Mouse (Mus musculus) lung, adult 18-20 months (tissue): ENCODE data around the gene Smim24.

ENCODE experiments used
- DNase-seq, 2 experiments: peaks; one replicate each; pipeline ENCODE4 v3.0.0; 2022; ENCODE audit warnings: mixed read lengths in 2 of 2

The Smim24 gene

DNA sequence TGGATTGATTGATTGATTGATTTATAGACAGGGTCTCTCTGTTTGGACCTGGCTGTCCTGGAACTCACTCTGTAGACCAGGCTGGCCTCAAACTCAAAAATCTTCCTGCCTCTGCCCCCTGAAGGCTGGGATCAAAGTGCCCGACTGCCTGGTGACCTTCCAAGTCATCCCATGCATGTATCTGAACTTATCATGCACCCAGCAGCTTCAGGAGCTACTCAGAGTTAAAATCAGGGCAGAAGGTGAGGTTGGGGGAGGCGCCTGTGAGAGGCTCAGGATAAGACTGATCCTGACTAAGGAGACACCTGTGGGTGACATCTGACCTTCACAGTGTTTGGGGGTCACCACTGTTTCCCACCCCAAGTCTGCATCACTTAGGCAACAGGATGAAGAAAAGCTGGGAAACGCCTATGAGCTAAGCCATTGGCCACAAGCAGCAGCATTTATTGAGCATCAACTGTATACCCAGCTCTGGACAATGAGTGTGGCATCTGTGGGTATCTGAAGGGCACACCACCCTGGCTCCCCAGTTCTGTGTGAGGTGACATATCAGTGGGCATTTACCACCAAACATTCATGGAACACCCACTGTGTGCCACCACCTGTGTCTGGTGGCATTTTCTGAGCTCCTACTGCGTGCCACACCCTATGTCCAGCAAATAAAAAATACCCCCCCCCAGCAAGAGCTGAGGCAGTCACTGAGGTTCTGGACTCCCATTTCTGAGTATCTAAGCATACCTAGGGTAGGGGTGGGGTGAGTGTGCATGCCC, 30.8 kb downstream of the Smim24 start:
- DNase-seq: no peak

DNA sequence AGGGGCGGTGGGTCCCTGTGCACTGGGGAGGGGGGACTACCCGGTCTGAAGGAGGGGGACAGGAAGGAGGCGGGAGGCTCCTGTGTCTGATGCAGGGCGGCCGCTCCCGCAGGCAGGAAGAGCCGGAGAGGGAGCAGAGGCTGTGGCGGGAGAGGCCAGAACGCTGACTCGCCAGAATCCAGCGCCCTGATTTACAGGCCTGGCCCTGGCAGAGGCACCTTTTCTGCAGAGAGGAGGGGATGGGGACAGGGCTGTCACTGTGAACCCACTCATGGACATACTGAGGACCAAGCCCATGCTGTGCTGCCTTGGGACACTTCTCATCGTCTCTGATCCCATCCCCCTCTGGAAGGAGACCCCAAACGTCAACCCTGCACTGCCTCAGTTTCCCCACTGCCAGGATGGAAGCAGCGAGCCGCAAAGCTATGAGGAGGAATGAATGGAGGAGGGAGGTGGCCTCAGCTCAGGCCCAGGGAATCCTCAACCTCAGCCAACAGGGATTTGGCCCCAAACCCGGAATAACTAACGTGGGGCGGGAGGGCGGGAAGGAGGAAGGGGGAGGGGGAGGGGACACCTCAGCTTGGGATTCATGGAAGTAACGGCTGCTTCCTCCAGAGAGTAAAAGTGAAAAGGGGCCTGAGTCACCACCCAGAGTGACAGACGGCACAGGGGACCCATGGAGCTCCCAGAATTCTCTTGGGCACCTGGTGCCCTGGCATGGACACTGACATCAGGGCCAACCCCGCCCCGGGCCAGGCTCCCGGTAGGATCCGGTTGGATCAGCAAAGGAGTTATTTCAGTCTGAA, 31.6 kb downstream of the Smim24 start:
- peak; percentile 48 to 66 for DNase-seq

DNA sequence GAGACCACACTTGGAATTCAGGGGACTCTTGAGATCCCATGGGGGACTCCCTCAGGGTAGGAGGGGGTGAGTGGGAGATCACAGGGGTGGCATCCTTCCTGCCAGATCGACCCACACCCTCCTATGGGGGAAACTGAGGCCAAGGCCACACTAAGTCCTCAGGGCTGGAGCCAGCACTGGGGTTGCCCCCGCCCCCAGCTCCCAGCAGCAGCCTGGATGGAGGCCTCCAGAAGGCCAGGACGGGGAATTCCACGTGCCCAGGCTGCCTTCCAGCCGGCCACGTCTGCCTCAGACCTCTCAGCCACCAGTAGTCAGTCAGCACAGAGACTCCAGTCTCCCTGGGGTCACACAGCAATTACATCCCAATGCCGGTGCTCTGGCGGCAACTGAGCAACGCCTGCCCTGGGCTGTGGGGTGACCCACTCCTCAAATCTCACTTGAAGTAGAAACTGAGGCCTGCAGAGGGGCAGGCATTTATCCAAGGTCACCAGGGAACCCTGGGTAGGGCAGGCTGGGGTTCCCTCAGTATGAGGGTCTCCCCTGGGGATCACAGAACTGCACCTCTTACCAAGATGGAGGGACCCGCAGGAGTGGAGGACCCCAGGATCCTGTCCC, 32.5 kb downstream of the Smim24 start:
- peak; percentile 17 to 23 for DNase-seq

DNA sequence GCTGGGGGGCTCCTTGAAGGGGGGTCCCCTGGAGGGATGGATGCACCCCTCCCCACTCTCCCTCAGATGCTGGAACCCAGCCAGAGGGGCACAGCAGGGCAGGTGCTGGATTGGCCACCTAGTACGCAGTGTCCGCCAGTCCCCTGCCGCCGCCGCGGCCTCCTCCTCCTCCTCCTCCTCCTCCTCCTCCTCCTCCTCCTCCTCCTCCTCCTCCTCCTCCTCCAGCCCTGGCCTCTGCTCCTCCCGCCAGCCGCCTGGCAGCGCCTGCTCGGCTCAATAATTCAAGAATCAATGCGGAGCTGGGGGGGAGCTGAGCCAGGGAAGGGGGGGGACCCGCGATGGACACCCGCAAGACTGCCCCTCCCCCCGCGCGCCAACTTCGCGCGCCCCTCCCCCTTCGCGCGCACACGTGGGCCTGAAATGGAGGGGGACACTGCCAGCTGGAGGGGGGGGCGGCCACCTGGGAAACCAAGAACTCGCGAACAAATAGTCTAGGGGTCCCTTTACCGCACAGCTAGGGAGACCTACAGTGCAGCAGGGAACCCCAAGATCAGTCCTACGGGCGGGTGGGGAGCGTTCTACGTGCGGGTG, 33.3 kb downstream of the Smim24 start:
- DNase-seq: peak; percentile 21 to 28

DNA sequence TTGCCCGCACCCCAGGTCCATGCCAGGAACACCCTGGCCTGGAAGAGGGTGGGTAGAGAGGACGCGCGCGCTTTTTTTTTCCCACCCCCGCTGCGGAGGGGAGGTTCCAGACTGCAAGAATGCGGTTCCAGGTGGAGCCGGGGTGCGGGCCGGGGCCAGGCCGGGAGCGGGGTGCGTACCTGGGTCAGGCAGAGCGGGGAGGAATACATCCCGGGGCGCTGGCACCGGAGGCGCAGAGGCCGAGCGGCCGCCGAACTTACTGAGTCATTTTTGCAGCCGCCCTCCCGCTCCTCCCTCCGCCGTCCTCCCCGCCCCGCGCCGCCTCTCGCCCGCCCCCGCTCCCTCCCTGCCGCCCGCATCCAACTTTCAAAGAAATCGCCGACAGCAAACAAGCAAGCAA, 34.0 kb downstream of the Smim24 start:
- peak; percentile 76 for DNase-seq

DNA sequence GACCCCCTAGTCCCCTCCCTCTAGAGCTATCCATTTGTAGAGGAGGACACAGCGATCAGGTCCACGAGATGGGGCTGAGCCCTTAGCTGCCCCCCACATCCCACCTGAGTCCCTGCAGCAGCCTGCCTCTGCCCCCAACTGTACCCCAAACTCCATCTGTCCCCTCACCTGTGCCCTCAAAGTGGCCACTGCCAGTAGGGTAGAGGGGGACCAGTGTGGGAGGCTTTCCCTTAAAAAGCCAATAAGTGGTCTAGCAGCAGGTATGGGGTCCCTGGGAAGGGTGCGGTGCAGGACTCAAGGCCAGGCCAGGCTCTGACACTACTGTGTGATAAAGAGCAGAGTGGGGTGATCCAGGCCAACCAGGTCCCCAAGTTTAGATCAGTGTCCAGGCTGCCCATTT, 34.5 kb downstream of the Smim24 start:
- no peak for DNase-seq

DNA sequence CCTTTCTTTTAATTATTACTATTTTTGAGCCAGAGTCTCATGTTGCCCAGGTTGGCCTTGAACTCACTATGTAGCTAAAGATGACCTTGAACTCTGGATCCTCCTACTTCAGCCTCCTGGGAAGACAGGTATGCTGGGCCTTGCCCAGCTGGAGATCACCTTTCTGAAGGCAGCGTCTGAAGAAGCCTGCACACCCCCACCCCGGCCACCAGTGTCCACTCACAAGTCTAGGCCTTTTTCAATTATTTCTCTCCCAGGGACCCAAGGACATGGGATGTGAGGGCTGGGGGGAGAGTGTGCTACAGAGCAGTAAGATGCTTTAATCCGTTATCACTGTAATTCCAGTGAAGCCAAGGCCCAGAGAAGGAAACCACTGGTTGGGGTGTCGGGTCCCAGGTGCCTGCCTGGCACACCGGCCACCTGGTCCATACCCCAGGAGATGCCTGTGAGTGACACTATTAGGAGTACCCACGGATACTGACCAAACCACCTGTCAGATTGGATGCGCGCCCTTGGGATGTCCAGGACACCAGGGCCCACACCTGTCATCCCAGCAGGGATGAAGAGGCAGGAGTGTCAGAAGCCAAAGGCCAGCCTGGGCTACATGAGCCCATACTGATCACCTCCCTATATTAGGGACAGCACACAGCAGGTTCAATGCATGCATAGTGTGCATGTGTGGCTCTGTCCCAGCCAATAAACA, 35.1 kb downstream of the Smim24 start:
- peak in 1 of 2 experiments; percentile 4 for DNase-seq

DNA sequence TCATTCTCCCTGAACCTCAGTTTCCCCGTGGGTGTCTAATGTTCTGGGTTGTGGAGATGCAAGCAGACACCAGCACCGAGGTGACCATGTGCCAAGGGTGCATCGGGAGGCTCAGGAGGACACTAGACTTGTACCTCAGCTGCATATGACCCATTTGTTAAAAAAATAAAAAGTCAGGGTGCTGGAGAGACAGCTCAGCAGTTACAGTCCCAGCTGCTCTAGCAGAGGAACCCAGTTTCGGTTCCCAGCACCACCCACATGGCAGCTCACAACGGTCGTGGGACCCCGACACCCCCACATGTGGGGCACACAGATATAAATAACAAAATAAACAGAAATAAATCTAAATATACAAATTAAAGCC, 35.6 kb downstream of the Smim24 start:
- peak in 1 of 2 experiments; percentile 4 for DNase-seq

DNA sequence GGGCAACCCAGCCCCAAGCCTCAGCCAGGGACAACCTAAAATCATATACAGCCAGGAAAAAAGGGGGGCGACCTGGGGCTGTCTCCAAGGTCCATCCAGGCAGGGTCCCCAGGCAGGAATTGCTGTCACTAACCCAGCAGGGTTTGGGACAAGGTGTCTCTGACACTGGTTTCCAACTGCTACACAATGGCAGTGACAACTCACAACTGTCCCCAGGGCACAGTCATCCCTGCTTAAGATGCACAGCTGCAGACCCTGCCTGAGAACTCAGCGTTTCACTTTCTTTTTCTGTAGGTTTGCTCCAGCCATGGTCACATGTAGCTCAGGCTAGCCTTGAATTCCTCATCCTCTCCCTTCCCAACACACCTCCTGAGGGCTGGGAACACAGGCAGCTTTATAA, 36.2 kb downstream of the Smim24 start:
- DNase-seq: peak in 1 of 2 experiments; percentile 8

DNA sequence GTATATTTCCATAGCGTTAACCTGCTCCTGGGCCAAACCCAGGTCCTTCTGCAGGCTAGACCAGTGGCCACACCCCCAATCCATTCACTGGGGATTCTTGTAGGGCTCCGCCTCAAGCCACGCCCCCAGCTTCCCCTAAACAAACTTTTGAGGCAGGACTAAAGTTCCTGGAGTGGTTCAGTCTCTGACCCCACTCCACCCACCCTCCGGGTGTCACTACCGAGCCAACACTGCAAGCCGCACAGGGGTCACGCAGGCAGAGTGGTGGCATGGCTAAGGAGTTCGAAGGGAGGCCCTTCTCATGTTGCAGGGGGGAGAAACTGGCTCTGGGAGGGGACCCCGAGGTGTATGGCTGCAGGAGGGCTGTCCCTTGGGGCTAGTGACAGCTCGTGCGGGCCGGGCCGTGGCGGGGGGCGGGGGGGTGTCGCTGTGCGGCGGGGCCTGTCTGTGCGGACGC, 36.8 kb downstream of the Smim24 start:
- DNase-seq: peak; percentile 94 to 96

DNA sequence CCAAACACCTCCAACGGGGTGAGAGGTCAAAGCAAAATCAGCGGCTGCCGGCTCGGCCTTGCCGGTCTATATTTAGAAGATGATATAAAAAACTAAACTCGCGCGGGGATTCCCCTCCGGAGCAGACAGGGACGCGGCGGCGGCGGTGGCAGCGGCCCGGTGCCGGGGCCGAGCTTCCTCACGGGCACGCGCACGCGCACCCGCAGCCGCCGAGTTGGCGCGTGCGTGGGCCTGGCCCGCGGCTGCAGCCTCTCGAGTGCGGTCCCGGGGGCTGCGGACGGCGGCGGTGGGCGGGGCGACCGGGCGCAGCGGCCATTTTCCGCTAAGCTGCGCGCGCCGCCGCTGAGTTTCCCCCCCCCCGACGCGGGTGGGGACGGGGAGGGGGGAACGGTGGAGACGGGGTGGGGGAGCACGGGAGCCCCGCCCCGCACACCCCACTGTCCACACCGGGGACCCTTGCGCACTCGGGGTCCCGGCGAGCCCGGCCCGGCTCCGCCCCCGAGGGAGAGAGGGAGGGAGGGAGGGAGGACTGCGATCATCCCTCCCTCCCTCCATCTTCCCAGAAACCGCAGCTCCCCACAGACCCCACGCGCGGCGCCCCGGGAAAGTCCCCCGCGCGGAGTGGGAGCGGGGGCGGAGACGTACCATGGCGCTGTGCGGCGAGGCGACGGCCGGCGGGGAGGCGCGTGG, 37.4 kb downstream of the Smim24 start:
- DNase-seq: peak; percentile 77 to 81

DNA sequence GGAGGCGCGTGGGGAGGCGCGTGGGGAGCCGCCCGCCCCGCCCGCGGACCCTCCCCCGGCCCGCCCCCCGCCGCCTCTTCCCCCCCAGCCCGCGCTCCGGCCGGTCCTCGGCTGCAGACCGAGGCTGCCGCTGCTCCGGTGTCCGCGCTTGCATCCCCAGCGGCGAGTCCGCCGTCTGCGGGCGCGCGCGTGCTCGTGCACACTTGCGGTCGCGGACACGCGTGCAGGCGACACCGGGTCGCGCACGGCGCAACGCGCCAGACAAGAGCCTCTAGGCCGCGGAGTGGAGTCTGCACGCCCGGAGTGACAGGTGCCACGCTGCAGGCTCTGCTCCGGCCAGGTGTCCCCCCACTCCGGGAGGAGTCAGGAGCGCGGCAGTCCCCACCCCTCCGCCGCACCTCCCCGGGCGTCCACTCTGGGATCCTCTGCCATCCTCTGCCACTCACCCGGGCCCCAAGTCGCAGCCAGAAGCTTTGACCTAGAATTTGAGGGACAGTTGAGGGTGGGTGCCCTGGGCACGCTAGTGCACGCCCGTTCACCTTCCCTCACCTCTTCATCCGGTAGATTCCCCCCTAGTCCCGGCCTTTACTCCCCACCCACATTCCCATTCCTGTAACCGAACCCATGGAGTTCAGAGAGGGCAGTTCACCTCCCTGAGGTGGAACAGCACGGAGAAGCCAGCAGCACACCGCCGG, 38.1 kb downstream of the Smim24 start:
- DNase-seq: peak in 1 of 2 experiments; percentile 53

DNA sequence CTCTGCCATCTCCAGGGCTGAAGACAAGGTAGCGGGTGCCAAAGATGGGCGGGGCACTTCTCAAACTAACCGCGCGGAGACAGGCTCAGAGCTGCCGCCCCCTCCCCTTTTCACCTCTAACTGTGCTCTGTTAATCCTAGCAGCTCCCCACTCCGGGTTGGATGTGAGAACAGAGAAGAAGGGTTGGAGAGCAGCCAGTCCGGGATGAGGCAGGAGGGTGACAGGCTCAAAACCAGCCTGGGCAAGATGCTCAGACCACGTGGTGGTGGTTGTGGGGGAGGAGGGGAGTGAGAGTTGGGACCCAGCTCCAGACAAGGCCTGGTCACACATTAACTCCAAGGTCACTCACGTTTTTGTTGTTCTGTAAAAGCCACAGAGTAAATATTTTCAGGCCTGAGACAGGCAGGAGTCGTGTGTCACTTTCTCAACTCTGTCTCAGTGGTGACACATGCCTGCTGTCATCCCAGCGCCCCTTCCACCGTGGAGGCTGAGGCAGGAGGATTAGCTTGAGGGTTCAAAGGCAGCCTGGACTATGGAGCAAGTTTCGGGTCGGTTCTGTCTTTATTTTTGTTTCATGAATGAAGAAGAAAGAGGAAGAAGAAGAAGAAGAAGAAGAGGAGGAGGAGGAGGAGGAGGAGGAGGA, 38.8 kb downstream of the Smim24 start:
- DNase-seq: peak in 1 of 2 experiments; percentile 31

DNA sequence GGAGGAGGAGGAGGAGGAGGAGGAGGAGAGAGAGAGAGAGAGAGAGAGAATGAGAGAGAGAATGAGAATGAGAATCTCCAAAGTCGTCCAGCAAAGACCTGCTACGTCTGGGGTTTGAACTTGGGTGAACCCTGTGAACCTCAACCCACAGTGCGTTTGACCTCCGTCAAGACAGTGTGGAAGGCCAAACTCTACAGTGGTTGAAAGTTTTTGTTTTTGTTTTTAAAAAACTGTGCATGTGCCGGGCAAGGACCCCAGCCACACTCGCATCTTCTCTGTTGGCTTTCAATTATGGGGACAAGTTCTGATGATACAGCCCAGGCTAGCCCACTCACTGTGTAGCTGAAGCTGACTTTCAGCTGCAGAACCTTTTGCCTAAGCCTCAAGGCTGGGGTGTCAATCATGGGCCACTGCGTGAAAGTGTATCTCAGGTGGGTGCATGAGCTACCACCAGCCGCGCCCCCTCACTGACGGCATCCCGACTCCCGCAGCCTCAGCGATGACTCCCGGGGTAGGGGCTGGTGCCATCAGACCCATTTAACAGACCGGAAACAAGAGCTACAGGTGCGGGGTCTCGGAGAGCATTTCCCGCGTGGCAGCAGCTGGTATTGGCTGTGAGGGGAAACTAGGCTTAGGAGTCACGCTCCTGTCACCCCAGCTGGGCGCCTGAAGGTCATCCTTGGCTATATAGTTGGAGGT, 39.5 kb downstream of the Smim24 start:
- DNase-seq: no peak

DNA sequence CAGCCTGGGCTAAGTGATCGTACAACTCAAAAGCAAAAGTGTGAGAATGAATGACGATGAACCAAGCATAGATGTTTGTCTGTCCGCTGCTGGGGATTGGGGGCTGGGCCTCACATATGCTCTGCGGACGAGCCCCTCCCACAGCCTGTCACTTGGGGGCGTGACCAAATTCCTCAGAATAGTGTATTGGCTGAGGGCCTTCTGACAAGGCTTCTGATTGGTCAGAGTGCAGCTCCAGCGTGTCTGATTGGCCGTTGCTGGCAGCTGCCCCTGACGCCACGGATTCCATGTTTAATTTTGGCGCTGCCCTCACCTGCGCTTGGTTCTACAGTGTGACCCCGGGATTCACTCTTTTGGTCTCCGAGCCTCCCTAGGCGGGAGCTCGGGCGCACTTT, 40.0 kb downstream of the Smim24 start:
- DNase-seq: peak; percentile 96 to 97

DNA sequence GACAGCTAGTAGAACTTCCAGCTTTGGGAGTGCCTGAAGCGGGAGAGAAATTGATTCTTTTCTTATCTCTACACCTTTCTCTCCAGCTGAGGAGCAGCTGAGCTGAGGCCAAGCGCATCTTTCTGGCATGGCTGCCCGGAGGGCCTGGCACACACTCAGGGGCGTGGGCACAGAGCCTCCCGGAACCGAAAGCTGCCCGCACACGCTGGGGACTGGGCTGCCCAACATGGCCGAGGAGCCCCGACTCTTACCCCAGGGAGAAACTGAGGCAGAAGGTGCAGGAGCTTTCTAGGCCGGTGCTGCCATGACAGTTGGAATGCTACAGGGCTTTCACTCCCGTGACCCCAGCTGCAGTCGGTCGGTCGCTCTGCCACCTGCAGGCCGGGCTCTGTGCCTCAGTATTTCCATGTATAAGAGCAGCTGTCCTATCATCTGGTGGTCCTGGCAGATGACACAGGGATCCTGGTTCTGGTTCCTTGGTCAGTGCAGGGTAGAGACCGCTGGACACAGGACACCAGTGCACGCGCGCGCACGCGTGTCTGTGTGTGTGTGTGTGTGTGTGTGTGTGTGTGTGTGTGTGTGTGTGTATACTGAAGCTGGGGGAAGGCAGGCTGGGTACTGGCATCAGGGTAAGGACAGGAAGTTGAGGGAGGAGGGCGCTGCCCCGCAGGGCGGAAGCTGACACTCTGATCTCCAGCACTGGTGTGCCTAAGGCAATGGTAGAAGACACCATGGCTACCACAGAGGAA, 40.9 kb downstream of the Smim24 start:
- peak; percentile 80 to 81 for DNase-seq

DNA sequence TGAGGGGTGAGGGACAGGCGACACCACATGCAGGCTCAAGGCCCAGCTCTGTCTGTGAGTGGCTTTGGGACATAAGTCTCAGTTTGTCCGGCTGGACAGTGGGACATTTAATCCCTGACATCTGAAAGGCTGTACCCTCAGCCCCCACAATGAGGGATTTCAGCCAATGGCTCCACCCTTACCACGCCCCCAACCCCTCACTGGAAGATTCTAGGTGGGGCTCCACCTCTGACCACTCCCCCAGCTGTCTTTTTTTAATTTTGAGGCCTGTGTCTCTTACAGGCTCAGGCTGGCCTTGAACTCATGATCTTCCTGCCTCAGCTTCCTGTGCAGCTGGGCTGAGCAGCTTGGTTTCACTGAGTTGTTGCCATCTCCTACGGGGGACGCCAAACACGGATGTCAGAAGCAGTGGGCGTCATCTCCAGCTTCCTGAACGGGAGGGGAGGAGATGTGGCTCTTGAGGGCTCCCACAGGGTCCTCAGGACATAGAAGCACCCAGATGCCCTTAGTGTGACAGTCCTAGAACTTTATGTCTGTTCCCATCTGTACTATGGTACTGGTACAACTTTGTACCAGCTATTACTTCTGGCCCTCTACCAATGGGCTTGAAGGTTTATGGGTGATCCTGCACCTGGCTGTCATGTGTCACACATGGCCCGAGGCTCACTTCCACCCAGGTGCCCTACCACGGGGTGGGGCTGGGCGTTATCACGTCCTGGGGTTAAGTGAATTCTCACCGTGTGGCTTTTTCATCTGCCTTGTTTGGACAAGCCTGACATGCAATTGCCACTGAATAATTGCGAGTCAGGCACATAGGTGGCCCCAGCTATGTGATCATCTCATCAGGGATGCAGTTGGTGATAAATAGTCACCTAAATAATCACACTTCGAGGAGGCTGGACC, 41.8 kb downstream of the Smim24 start:
- DNase-seq: peak in 1 of 2 experiments; percentile 21

DNA sequence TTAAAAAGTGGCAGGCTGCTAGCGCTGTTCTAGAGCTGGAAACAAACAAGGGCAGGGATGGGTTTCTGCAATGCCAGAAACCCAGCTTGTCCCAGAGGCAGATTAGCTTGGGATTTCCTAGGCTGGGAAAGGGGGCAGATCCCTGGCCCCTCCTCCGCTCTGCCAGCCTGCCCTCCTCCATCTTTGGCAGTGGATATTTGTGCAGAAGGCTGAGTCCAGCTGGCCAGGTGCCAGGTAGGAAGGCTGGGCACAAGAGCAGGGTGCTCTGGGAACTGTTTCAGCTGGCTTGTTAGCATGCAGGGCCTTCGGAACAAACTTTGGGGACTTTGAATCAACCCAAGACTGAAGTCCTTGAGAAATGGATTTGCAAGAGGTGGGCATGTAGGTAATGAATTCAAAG, 42.6 kb downstream of the Smim24 start:
- DNase-seq: peak; percentile 83 to 87
